Mouse (Mus musculus) neural tube, embryonic 11.5 days (tissue): ENCODE data around the gene Fancc. TPM values are rescaled to one million over a fixed set of nuclear protein-coding genes. Genes with fewer than 3 reads are reported as not detected.

Source experiments
- ATAC-seq: fragments of 200-750 bp; cut with Nextera tagmentation; 2 replicates; pipeline ENCODE4 v1.8.0; 2017; ENCODE audit warnings: moderate number of reproducible peaks, mild to moderate bottlenecking, moderate TSS enrichment, moderate library complexity; ENCODE audit not compliant: insufficient read depth, low FRiP score, low TSS enrichment
- DNase-seq: peaks from one replicate; pipeline ENCODE4 v3.0.0-alpha.2; 2015; ENCODE audit warnings: low spot score
- H3K27ac ChIP-seq: fragments of 300-500 bp; sonication (generic); 2 replicates; pipeline ENCODE4 v1.5.1; 2014; ENCODE audit warnings: low read depth, mild to moderate bottlenecking, low read length
- H3K27me3 ChIP-seq: fragments of 300-500 bp; sonication (generic); 2 replicates; pipeline ENCODE4 v1.6.1; 2014; ENCODE audit warnings: mild to moderate bottlenecking, low read length, mixed read lengths; ENCODE audit not compliant: control insufficient read depth, insufficient read depth
- H3K36me3 ChIP-seq: fragments of 300-500 bp; sonication (generic); 2 replicates; pipeline ENCODE4 v1.6.1; 2014; ENCODE audit warnings: mild to moderate bottlenecking, low read length, moderate library complexity, mixed read lengths; ENCODE audit not compliant: control insufficient read depth, insufficient read depth
- H3K4me1 ChIP-seq: fragments of 300-500 bp; sonication (generic); 2 replicates; pipeline ENCODE4 v1.6.1; 2014; ENCODE audit warnings: low read length, mixed read lengths; ENCODE audit not compliant: control insufficient read depth, insufficient read depth
- H3K4me2 ChIP-seq: fragments of 300-500 bp; sonication (generic); 2 replicates; pipeline ENCODE4 v1.6.1; 2014; ENCODE audit warnings: low read depth, mild to moderate bottlenecking, moderate library complexity
- H3K4me3 ChIP-seq: fragments of 300-500 bp; sonication (generic); 2 replicates; pipeline ENCODE4 v1.5.1; 2014; ENCODE audit warnings: low read depth, low read length
- H3K9ac ChIP-seq: fragments of 300-500 bp; sonication (generic); 2 replicates; pipeline ENCODE4 v1.6.1; 2014; ENCODE audit warnings: mild to moderate bottlenecking, low read length
- H3K9me3 ChIP-seq: fragments of 300-500 bp; sonication (generic); 2 replicates; pipeline ENCODE4 v1.6.1; 2016; ENCODE audit warnings: low read length; ENCODE audit not compliant: control insufficient read depth
- WGBS: fragments of 180-500 bp; shearing (Covaris S2); extraction: QIAGEN DNeasy Blood & Tissue Kit; methylation state at CpG from one replicate; pipeline ENCODE4 v1.1.7; 2014; 5-methylcytosine and 5-hydroxymethylcytosine counted together
- polyA plus RNA-seq: library from polyadenylated mRNA; unstranded; fragments of >200 nt; fragmentation: Nextera tagmentation; extraction: Ambion mirVana; gene quantifications from 2 replicates; pipeline ENCODE4 v1.2.1, GENCODE M21; 2014

The Fancc gene
- polyA plus RNA-seq, 1 experiment from 2014 or later, result 22.2 TPM

DNA sequence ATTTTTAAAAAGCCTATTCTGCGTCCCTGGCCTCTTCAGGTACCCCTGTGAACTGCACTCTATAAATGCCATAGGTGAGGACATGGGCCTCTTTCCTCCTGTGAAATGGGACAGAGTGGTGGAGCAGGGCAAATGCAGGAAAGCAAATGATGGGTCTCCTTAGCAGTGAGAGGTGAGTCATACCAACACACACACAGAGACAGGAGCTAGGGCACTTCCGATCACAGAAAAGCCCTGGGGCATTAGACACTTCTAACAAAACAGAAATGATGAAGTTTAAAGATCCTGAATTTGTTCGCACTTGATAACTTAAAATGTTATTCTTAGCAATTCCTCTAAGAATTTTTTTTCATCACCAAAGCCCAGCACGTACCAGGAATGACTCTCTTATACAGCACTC, 157.1 kb downstream of the Fancc start:
- Histone ChIP-seq H3K27ac (no peak overlapping the region), H3K27me3 (no peaks in the 10 kb centered on the region), H3K4me2 (no peak overlapping the region), H3K36me3 (no peaks in the 10 kb centered on the region), H3K9ac (no peak overlapping the region), H3K4me3 (no peak overlapping the region), H3K9me3 (no peaks in the 10 kb centered on the region), H3K4me1 (0 out of 2 replicates have a peak, but pooled peaks cover 7% of the 10 kb centered on the region)
- no peak for ATAC-seq
- 93% methylated on average over 4 of the region's 4 CpGs for WGBS
- no peak for DNase-seq

DNA sequence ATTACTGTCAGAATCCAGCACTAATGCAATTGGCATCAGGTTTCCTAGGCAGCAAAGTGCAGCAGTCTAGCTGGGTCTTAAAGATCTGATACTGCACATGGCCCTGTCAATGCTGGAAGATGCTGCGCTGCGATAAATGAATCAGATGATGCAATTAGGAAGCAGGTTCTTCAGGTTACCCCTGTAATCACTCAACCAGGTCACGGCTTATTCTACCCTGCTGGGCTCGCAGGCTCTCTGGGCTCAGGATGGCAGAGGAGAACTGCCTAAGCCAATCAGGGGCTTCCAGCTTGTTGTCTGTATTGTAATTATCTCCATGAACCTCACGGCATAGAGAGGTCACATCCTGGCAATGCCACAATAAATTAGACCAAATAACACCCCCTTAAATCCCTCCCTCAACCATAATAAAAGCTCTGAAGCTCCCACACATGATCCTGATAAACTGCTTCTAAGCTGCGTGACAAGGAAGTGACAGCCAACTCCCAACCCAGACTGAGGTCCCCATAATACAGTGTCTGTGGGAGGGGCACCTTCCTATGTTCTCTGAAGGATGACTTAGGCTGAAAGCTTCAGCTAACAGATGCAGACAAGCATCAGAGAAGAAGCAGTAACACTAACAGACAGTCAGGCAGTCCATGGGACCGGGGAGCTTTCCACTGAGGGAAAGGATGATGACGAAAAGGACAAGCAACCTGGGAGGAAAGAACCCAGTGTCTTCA, 159.7 kb downstream of the Fancc start:
- no peaks in the 10 kb centered on the region for H3K36me3 ChIP-seq
- 0 out of 2 replicates have a peak, but pooled peaks cover 7% of the 10 kb centered on the region for H3K4me1 ChIP-seq
- H3K9me3 ChIP-seq, result no peaks in the 10 kb centered on the region
- no peaks in the 10 kb centered on the region for H3K27me3 ChIP-seq
- H3K4me3 ChIP-seq, result no peak overlapping the region
- no peak overlapping the region for H3K4me2 ChIP-seq
- H3K9ac ChIP-seq, result no peak overlapping the region
- no peak overlapping the region for H3K27ac ChIP-seq
- 66% methylated on average over 8 of the region's 8 CpGs for WGBS
- ATAC-seq, result no peak
- no peak for DNase-seq

DNA sequence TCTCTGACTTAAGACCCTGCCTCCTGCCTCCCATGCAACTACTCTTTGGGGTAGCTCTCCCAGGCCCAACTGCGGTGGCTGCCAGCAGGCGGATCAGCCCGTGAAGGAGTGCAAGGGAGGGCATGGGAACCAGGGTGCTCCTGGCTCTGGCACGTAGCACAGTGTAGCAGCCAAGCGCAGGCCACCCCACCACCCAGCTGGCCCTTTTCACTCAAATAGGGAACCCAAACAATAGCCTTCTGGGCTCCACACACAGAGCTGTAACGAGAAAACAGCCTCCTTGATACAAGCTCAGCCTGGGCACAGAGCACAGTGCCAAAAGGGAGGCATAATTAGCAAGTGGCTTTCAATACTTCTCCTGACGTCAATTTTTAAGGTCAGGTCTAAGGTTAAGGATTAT, 160.7 kb downstream of the Fancc start:
- Histone ChIP-seq H3K36me3 (no peaks in the 10 kb centered on the region), H3K9me3 (no peaks in the 10 kb centered on the region), H3K4me3 (no peak overlapping the region), H3K27ac (no peak overlapping the region), H3K9ac (no peak overlapping the region), H3K4me2 (no peak overlapping the region), H3K4me1 (0 out of 2 replicates have a peak, but pooled peaks cover 7% of the 10 kb centered on the region), H3K27me3 (no peaks in the 10 kb centered on the region)
- ATAC-seq, result peak; percentile 52
- WGBS, result 50% methylated on average over 7 of the region's 7 CpGs
- no peak for DNase-seq

DNA sequence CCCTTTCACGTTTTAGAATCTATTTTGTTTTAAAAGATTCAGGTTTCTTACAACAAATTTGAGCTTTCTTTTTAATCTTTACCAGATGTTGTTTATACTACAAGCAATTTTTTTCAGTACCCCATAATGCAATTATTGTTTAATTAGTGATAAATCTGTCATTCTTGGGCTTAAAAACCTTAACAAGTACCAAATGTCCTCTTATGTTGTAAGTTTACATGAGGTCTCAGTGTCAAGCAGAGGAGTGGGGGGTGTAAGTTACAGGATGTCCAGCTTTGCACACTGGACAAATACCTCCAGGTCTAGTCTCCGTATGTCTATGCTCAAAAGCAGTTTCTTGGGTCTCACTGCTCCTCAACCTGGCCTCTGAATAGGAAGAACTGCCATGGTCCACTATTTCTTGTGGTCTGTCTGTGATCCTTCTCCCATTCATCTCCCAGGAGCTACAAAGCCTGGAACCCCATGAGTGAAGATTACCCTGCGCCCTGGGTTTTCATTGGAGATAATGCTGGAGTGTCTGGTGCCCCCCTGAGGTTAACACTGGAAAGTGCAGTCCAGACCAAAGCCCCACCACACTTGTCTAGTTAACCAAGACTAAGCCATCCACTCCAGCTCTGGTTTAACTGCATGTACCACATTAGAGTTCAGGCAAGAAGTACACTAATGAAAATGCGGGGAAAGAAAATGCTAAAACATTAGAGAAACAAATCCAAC, 161.5 kb downstream of the Fancc start:
- no peak overlapping the region for H3K4me3 ChIP-seq
- H3K27me3 ChIP-seq, result no peaks in the 10 kb centered on the region
- H3K4me2 ChIP-seq, result no peak overlapping the region
- H3K9me3 ChIP-seq, result no peaks in the 10 kb centered on the region
- no peak overlapping the region for H3K27ac ChIP-seq
- H3K9ac ChIP-seq, result no peak overlapping the region
- no peaks in the 10 kb centered on the region for H3K36me3 ChIP-seq
- H3K4me1 ChIP-seq, result 0 out of 2 replicates have a peak, but pooled peaks cover 7% of the 10 kb centered on the region
- WGBS, result 63% methylated on average over 4 of the region's 4 CpGs
- ATAC-seq (no peak), DNase-seq (peak; percentile 46)

DNA sequence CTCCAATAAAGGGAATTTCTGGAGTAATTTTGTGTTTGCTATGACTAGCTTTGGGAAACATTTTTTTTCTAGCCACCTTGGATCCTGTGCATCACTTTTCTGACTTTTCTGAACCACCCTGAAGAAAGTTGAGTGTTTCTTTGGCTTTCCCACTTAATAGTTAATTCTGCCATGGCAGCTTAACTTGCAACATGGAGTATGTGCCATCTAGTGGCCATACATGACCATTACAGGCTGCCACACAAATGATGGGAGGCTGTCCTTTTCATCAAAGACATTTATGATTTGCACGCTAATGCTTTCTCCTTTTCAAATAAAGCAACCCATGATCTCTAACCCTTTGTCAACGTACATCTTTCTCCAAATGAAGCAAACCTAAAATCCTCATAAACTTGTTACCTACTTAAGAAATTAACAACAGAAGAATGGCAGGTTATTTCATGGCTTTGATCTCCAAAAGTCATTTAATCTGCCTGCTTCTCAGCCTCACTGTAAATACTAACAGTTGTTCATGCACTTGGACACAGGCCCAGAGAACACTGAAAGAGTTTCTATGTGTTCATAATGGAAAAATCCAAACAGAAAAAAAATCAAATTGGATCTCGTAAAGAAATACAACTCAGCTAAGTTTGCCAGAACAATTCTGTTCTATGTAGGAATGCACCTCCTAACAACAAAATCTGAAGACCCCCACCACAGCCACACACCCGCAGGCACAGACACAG, 164.3 kb downstream of the Fancc start:
- DNase-seq, result peak; percentile 50
- WGBS, result 51% methylated on average over 4 of the region's 4 CpGs
- Histone ChIP-seq H3K9me3 (no peaks in the 10 kb centered on the region), H3K27me3 (no peaks in the 10 kb centered on the region), H3K4me1 (0 out of 2 replicates have a peak, but pooled peaks cover 15% of the 10 kb centered on the region), H3K4me3 (no peak overlapping the region), H3K27ac (no peak overlapping the region), H3K36me3 (no peaks in the 10 kb centered on the region), H3K4me2 (no peak overlapping the region), H3K9ac (no peak overlapping the region)
- no peak for ATAC-seq

DNA sequence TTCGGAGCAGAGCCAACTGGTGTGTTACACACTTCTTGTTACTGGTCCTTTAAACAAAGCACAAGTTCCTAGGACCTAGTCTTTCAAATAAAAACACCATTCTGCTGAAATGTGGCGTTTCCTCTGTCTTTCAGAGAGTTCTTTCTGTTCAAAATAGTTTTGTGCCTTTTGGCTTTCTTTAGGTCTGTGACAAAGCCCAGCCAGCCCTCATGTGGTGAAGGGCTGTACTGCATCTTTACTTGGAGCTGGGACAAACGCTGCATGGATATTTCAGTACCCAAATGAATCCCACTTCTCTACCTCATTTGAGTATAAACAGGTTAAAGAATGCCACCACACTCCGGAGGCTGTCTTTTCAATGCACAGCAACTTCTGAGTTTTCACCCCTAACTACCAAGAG, 165.7 kb downstream of the Fancc start:
- 0 out of 2 replicates have a peak, but pooled peaks cover 10% of the 10 kb centered on the region for H3K4me1 ChIP-seq
- H3K36me3 ChIP-seq, result no peaks in the 10 kb centered on the region
- no peak for ATAC-seq
- no peak overlapping the region for H3K4me2 ChIP-seq
- no peak overlapping the region for H3K27ac ChIP-seq
- H3K4me3 ChIP-seq, result no peak overlapping the region
- no peaks in the 10 kb centered on the region for H3K9me3 ChIP-seq
- no peak overlapping the region for H3K9ac ChIP-seq
- no peaks in the 10 kb centered on the region for H3K27me3 ChIP-seq
- 50% methylated on average over 4 of the region's 4 CpGs for WGBS
- peak; percentile 68 for DNase-seq

DNA sequence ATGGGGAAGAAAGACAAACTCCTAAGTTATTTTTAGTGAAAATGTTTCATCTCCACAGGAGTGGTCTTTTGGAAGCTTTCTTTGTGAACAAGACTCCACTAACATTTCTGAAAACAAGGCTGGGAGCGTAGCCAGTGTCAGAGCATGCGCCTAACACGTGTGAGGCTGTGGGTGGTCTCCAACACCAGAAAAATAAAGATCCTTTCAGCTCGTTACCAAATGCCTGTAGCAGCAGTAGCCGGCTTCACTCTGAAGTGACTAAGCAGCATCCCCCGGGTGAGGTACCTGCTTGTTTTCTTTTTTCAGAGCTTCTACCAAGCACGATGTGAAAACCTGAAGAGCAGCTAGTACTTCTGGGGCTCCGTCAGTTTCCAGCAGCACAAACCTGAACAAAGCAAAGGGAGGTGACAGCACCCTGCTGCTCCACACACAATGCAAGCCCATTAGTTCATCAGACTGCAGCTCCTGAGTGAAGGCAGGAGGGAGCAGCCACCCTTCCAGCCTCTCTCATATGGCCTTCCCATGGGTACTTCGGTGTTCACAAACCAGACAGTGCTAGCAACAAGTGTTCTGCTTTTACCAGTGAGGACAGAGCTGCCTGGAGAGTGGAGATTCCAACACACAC, 166.7 kb downstream of the Fancc start:
- Histone ChIP-seq H3K4me1 (0 out of 2 replicates have a peak, but pooled peaks cover 8% of the 10 kb centered on the region), H3K9ac (no peak overlapping the region), H3K4me3 (no peak overlapping the region), H3K27me3 (no peaks in the 10 kb centered on the region), H3K36me3 (no peaks in the 10 kb centered on the region), H3K9me3 (no peaks in the 10 kb centered on the region), H3K4me2 (no peak overlapping the region), H3K27ac (no peak overlapping the region)
- WGBS, result 17% methylated on average over 9 of the region's 9 CpGs
- ATAC-seq, result 0 out of 2 replicates have a peak, but pooled peaks have one; percentile 39
- DNase-seq, result peak; percentile 43

DNA sequence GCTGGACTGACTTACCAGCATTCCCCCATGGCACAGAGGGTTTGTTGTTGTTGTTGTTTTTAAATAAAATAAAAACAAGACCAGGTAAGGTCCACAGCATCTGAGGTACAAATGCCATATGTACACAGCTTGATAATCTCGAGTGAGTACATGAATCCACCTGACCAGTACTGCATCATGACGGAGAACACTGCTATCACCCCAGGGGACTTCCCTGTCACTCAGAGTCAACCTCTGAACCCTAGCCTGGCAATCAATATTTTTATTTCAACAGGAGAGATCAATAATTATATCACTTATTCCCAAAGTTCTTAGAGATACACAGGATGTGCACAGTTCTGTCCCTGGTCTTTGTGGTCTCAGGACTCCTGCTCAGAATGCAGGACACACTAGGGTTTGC, 171.1 kb downstream of the Fancc start:
- ATAC-seq, result no peak
- Histone ChIP-seq H3K9ac (no peak overlapping the region), H3K4me3 (no peak overlapping the region), H3K27me3 (no peaks in the 10 kb centered on the region), H3K27ac (no peak overlapping the region), H3K36me3 (peaks cover 2% of the 10 kb centered on the region; the same call in 1 of the 2 replicates), H3K4me1 (peaks cover 12% of the 10 kb centered on the region; the same call in 1 of the 2 replicates), H3K4me2 (no peak overlapping the region), H3K9me3 (no peaks in the 10 kb centered on the region)
- DNase-seq, result no peak
- 69% methylated on average over 2 of the region's 2 CpGs for WGBS
